In genomic region chr13:20183512-20184238, GRCm38 (mm10) we compare ENCODE assay signal across 1 mouse cellular context.
TF ChIP-seq lines count a peak whose summit lies in the region.

No protein-coding gene starts in this region.

TF ChIP-seq in CH12.LX, 34 proteins besides CTCF, POLR2A, EP300 and RAD21 (continued from another document):
- no peak for TF ChIP-seq MAZ (IDR thresholded peaks at IDR 0.05; ENCODE audit: low read depth, low read length)
- no peak for TF ChIP-seq TCF12 (IDR thresholded peaks at IDR 0.05; ENCODE audit: low read depth, low read length)
- TF ChIP-seq IRF4 (IDR thresholded peaks at IDR 0.05; ENCODE audit: low read depth, low read length): no peak
- no peak for TF ChIP-seq ELF1 (IDR thresholded peaks at IDR 0.05; ENCODE audit: low read depth, low read length)
- 0 out of 2 replicates have a peak, but pooled peaks have one; percentile 16 for TF ChIP-seq MAFK (IDR thresholded peaks at IDR 0.05; ENCODE audit: insufficient replicate concordance, low read length)
